Mouse (Mus musculus) lung, postnatal 10 days (tissue): ENCODE data around the gene L3mbtl3.

ENCODE experiments used
- DNase-seq: peaks from one replicate; pipeline ENCODE4 v3.0.0; 2021

Gene L3mbtl3

DNA sequence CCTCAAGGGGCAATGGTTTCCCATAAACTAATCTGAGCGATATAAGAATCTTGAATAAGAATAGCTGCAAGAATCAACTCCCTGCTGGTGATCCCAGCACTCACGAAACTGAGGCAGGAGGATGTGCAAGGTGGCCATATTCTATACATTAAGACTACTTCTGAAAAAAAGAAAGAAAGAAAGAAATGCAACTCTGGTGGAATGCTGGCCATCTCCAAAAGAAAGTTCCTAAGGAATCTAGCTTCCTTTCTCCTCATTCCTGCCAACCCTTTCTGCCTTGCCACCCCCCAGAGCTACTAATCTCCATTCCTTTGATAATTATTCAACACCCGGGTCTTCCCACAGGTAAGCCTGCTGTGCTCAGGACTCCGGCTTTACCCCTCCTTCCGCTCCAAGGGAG is 41.8 kb downstream of the L3mbtl3 start:
- no peak for DNase-seq

DNA sequence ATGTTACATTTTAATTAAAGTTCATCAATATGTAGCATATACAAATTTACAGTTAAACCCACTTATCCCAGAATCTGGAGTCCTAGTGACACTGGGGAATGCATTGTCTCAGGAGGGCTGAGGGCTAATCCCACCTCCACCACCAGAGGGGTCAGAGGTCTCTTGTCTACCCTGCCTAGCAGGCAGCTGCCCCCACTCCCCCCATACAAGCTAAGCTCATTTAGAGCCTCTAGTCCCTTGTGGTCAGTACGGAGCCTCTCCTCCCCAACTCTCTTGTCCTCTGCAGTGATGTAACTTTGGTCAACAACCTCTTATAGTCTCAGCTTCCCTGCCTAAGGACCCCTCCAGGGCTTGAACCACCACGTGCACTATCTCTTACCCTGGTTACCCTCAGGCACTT is 43.0 kb downstream of the L3mbtl3 start:
- DNase-seq = no peak

DNA sequence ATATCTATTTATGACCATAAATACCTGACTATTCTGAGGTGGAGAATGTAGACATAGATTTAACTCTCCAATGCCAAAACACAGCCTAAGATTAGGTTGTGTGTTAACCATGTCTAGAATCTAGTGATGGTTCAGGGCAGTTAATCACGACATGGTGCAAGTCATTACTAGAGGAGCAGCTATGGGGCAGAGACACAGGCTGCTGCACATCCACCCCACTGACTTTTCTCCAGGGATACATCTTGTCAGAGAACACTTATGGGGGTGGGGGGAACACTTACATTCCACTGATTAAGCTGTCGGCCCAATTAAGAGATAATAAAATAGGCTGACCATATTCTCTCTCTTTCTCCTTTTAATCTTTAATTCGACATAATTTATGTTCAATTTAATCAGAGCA is 46.9 kb downstream of the L3mbtl3 start:
- DNase-seq = no peak

GRCm38 (mm10) chr10:26327691-26328542 is 47.9 kb downstream of the L3mbtl3 start:
- DNase-seq = no peak

GRCm38 (mm10) chr10:26327291-26327690 is 48.5 kb downstream of the L3mbtl3 start:
- DNase-seq = no peak

- DNase-seq = no peak
Measured at GRCm38 (mm10) chr10:26325320-26325719, 50.5 kb downstream of the L3mbtl3 start.

DNA sequence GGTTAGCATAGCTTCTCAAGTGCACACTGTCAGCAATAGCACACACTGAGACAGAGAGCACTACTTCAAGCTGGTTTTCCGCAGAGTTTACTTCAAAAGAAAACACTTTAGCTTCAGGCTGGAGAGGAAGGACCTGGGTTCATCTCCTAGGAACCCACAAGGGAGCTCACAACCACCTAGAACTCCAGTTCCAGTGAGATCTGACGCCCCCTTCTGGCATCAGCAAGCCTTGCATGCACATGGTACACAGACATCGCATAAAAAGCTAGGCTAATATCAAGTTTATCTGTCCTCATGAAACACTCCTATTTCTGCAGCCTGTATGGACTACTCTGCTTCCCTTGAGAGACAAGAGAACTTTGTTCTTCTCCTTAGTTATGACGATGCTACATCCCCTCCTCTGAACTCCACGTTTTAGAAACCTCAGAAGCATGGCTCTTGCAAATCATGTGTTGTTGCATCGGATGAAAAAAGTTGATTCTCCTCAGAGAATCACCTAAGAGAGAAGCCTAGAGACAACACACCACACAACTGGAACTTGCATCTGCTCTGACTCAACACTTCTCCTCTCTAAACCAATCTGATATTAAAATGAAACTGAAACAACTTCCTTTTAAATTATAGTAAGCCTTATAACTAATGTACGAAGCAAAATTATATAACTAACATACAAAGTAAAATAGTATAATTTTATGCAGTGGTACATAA is 53.3 kb downstream of the L3mbtl3 start:
- DNase-seq = peak; percentile 3

GRCm38 (mm10) chr10:26320679-26321078 is 55.1 kb downstream of the L3mbtl3 start:
- DNase-seq = no peak

DNA sequence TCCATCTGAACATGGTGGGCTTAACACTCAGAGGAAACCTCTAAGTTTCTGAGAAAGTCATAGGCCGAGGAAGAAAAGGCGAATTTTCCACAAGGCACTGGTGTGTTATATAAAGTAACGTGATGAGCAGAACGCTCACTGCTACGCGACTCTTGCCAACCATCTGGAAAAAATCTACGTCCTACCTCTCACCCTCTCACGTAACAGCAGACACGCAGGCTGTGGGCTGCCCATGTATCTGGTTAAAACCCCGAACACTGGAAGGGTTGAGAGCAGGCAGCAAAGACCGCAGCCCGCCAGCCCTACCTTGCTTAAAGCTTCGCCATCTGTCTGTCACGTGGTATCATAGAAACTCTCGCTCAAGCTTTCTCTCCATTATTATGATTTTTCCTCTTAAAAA is 61.4 kb downstream of the L3mbtl3 start:
- no peak for DNase-seq

DNA sequence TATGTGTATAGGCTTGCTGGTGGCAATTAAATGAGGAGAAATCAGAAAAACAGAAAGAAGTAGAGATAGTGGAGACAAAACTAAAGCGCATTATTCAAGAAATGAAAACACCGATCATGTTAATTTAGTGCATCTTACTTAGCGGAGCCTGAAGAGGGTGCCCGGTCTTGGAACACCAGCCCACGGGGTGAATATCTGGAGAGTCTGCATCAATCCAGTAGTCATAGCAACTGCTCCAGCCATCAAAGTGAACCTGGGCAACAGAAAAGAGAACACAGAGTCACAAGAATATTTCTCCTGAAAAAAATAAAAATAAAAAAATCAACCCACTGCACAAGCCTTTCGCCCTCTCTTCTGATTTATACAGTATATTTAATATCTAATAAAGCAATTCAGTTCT is 72.3 kb downstream of the L3mbtl3 start:
- no peak for DNase-seq

- DNase-seq = no peak
Measured at GRCm38 (mm10) chr10:26302336-26302735, 73.4 kb downstream of the L3mbtl3 start.

- DNase-seq = peak; percentile 14
Measured at GRCm38 (mm10) chr10:26297626-26298025, 78.1 kb downstream of the L3mbtl3 start.

- no peak for DNase-seq
Measured at GRCm38 (mm10) chr10:26297200-26297599, 78.6 kb downstream of the L3mbtl3 start.

- no peak for DNase-seq
Measured at GRCm38 (mm10) chr10:26287136-26287535, 88.6 kb downstream of the L3mbtl3 start.

DNA sequence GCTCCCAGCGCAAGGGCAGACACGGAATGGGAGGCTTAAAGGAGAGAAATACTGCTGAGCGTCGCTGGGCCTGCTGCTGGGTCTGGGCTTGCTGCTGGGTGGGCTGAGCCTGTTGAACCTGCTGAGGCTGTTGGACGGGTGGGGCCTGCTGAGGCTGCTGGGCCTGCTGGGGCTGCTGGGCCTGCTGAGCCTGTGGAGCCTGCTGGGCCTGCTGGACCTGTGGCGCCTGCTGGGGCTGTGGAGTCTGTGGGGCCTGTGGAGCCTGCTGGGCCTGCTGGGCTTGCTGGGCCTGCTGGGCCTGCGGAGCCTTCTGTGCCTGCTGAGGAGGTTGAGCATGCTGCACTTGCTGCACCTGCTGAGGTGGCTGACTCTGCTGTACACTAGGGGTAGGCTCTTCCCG is 95.8 kb downstream of the L3mbtl3 start:
- DNase-seq = no peak

DNA sequence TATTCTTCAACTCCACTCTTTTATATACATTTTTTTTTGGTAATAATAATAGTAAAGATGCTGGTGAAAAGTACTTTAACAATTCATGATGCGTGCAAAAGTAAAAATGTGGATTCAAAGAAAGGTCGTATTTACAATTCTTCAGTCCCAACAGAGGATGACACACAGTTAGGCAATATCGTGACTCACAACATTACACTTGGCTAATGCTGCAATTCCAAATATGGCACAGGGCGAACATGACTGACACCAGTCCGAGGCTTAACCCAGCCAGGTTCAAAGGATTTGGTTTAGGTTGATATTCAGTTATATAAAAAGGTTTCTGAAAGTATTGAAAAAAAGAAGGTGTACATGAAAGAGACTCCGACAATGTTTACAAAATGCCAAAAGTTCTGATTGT is 100.4 kb downstream of the L3mbtl3 start:
- DNase-seq = no peak

- no peak for DNase-seq
Measured at GRCm38 (mm10) chr10:26263744-26264459, 111.9 kb downstream of the L3mbtl3 start.

- no peak for DNase-seq
Measured at GRCm38 (mm10) chr10:26259908-26260307, 115.9 kb downstream of the L3mbtl3 start.

GRCm38 (mm10) chr10:26249426-26250165 is 126.2 kb downstream of the L3mbtl3 start:
- DNase-seq = no peak

GRCm38 (mm10) chr10:26244466-26244865 is 131.3 kb downstream of the L3mbtl3 start:
- no peak for DNase-seq

- no peak for DNase-seq
Measured at GRCm38 (mm10) chr10:26243203-26243602, 132.6 kb downstream of the L3mbtl3 start.

DNA sequence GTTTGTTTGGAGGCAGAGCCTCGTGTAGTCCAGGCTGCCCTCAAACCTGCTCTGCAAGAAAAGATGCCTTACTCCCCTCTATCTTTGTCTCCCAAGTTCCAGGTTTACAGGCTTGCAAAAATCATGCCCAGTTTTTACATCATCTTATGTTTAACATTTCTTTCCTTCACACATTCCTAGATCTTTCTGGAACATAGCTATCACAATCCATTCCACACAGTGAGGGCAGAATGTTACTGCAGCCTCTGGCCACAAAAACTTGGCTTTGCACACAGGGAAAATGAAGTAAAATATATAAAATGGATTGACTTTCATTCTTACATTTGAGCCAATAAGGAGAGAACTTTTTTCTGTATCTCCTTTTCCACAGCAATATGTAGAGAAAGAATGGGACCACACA is 136.7 kb downstream of the L3mbtl3 start:
- no peak for DNase-seq

DNA sequence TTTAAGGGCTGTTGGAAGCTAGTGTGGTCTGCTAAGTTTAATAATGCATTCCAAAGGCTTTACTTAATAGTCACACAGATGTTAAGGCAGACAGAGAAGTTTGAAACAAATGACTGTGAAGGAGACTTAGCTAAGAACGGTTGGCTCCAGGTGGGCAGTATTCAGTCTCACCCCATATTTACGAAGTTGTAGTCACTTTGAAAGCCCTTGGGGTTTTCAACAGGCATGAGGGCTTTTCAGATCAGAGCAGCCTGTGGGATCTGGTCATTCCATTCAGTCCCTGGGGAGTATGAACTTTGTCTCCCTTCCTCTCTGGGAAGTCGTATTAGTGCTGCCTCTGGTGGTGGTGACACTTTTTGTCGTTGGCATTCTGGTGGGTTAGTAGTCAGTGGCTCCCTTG is 137.2 kb downstream of the L3mbtl3 start:
- DNase-seq = peak; percentile 43
